Mouse (Mus musculus): ENCODE measurements around the gene Gsdme.

The Gsdme gene

GRCm38 (mm10) chr6:50247356-50247755, 16.3 kb downstream of the Gsdme start:
- in situ Hi-C loops (cut with MboI, MseI) = no loop called here

GRCm38 (mm10) chr6:50244967-50245366, 18.7 kb downstream of the Gsdme start:
- in situ Hi-C loops (cut with MboI, MseI) = no loop called here

GRCm38 (mm10) chr6:50244126-50244525, 19.5 kb downstream of the Gsdme start:
- in situ Hi-C loops (cut with MboI, MseI) = no loop called here

GRCm38 (mm10) chr6:50240437-50240836, 23.2 kb downstream of the Gsdme start:
- in situ Hi-C loops (cut with MboI, MseI) = no loop called here

GRCm38 (mm10) chr6:50239902-50240301, 23.8 kb downstream of the Gsdme start:
- in situ Hi-C loops (cut with MboI, MseI) = no loop called here

- in situ Hi-C loops (cut with MboI, MseI) = no loop called here
Measured at GRCm38 (mm10) chr6:50237963-50238362, 25.7 kb downstream of the Gsdme start.

- in situ Hi-C loops (cut with MboI, MseI) = no loop called here
Measured at GRCm38 (mm10) chr6:50232984-50233383, 30.7 kb downstream of the Gsdme start.

- in situ Hi-C loops (cut with MboI, MseI) = no loop called here
Measured at GRCm38 (mm10) chr6:50231288-50231687, 32.4 kb downstream of the Gsdme start.

GRCm38 (mm10) chr6:50228180-50228579, 35.5 kb downstream of the Gsdme start:
- in situ Hi-C loops (cut with MboI, MseI) = loop anchor here (5.0 kb wide), 1 partner anchor 64 kb away; no protein-coding TSS in a partner anchor

- in situ Hi-C loops (cut with MboI, MseI) = loop anchor here (5.0 kb wide), 1 partner anchor 67 kb away; no protein-coding TSS in a partner anchor
Measured at GRCm38 (mm10) chr6:50225232-50225631, 38.4 kb downstream of the Gsdme start.

- in situ Hi-C loops (cut with MboI, MseI) = loop anchor here (25.0 kb wide), 1 partner anchor 711 kb away; no protein-coding TSS in a partner anchor
Measured at GRCm38 (mm10) chr6:50223606-50224005, 40.1 kb downstream of the Gsdme start.

- in situ Hi-C loops (cut with MboI, MseI) = loop anchor here (25.0 kb wide), 1 partner anchor 711 kb away; no protein-coding TSS in a partner anchor
Measured at GRCm38 (mm10) chr6:50222986-50223385, 40.7 kb downstream of the Gsdme start.

GRCm38 (mm10) chr6:50222351-50222750, 41.3 kb downstream of the Gsdme start:
- in situ Hi-C loops (cut with MboI, MseI) = loop anchor here (25.0 kb wide), 1 partner anchor 710 kb away; no protein-coding TSS in a partner anchor

- in situ Hi-C loops (cut with MboI, MseI) = loop anchor here (25.0 kb wide), 1 partner anchor 709 kb away; no protein-coding TSS in a partner anchor
Measured at GRCm38 (mm10) chr6:50220863-50221262, 42.8 kb downstream of the Gsdme start.

GRCm38 (mm10) chr6:50219066-50219465, 44.6 kb downstream of the Gsdme start:
- in situ Hi-C loops (cut with MboI, MseI) = loop anchor here (25.0 kb wide), 1 partner anchor 707 kb away; no protein-coding TSS in a partner anchor

GRCm38 (mm10) chr6:50218628-50219027, 45.0 kb downstream of the Gsdme start:
- in situ Hi-C loops (cut with MboI, MseI) = loop anchor here (25.0 kb wide), 1 partner anchor 706 kb away; no protein-coding TSS in a partner anchor

GRCm38 (mm10) chr6:50215986-50216385, 47.7 kb downstream of the Gsdme start:
- in situ Hi-C loops (cut with MboI, MseI) = loop anchor here (25.0 kb wide), 1 partner anchor 704 kb away; no protein-coding TSS in a partner anchor

- in situ Hi-C loops (cut with MboI, MseI) = loop anchor here (25.0 kb wide), 1 partner anchor 703 kb away; no protein-coding TSS in a partner anchor
Measured at GRCm38 (mm10) chr6:50215373-50215745, 48.3 kb downstream of the Gsdme start.

- in situ Hi-C loops (cut with MboI, MseI) = loop anchor here (25.0 kb wide), 1 partner anchor 703 kb away; no protein-coding TSS in a partner anchor
Measured at GRCm38 (mm10) chr6:50214711-50215372, 48.8 kb downstream of the Gsdme start.

GRCm38 (mm10) chr6:50205093-50205492, 58.6 kb downstream of the Gsdme start:
- in situ Hi-C loops (cut with MboI, MseI) = loop anchor here (25.0 kb wide), 1 partner anchor 693 kb away; no protein-coding TSS in a partner anchor

- in situ Hi-C loops (cut with MboI, MseI) = loop anchor here (25.0 kb wide), 1 partner anchor 692 kb away; no protein-coding TSS in a partner anchor
Measured at GRCm38 (mm10) chr6:50204356-50204755, 59.3 kb downstream of the Gsdme start.

- in situ Hi-C loops (cut with MboI, MseI) = no loop called here
Measured at GRCm38 (mm10) chr6:50193851-50194250, 69.8 kb downstream of the Gsdme start.

GRCm38 (mm10) chr6:50192822-50193221, 70.8 kb downstream of the Gsdme start:
- in situ Hi-C loops (cut with MboI, MseI) = no loop called here

All from regulatory T cell (primary cell).